Mouse (Mus musculus) cerebellum, adult 2 months (tissue): ENCODE results near the gene Glyr1.

Experiments used
- CTCF ChIP-seq: fragments of 200-500 bp; IDR thresholded peaks from 2 replicates; pipeline ENCODE4 v1.5.1; 2011; ENCODE audit warnings: low read depth, mild to moderate bottlenecking, control low read depth, low read length, moderate library complexity, borderline replicate concordance; ENCODE audit not compliant: insufficient read depth
- POLR2A ChIP-seq: fragments of 200-500 bp; IDR thresholded peaks from 2 replicates; pipeline ENCODE4 v1.6.1; 2011; ENCODE audit warnings: low read length, control low read depth, borderline replicate concordance; ENCODE audit not compliant: insufficient read depth

DNA sequence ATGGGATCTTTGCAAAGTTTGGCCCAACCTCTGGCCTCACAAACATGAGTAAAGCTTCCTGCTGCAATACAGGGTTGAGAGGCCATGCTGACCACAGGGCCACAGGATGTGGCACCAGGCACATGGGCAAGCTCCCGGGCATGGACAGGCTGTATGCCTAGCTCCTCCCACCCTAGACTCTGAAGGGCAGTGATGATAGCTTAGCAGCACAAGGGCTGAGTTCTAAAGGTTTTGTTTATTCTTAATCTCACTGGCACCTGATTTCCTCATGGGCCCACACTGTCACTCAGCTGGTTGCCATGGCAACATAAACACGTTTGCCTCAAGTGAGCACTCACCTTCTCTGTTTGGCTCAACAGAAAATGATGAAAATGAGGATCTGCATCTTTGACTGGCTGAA lies 19.8 kb downstream of the Glyr1 start:
- no peak for TF ChIP-seq POLR2A
- no peak for TF ChIP-seq CTCF
